Mouse (Mus musculus) inflammation-experienced regulatory T-cells, adult 16 weeks (primary cell): ENCODE data around the gene Jak2. TPM values are rescaled to one million over a fixed set of nuclear protein-coding genes. Genes with fewer than 3 reads are reported as not detected.

ENCODE experiments used
- polyA plus RNA-seq: library from polyadenylated mRNA; unstranded; fragments of 100-300 nt; shearing (Covaris generic); gene quantifications from one replicate; pipeline ENCODE4 v1.2.1, GENCODE M21; 2017

Gene Jak2
- polyA plus RNA-seq, result 10.5 TPM

GRCm38 (mm10) chr19:29251191-29251957, at the start of gene Jak2:
Gene Jak2, plus strand, starts transcription at chr19:29251828.

GRCm38 (mm10) chr19:29325053-29325851, 73.6 kb downstream of the Jak2 start, which contains the start of gene Insl6:
Gene Insl6, minus strand, starts transcription at chr19:29325356.

GRCm38 (mm10) chr19:29334068-29334745, 82.6 kb downstream of the Jak2 start, which contains the start of gene Rln1:
Gene Rln1, minus strand, starts transcription at chr19:29334670.

Other genes starting within 250 kb of the Jak2 start
- 24.1 TPM for gene Ak3, start 203.9 kb upstream of the Jak2 start, polyA plus RNA-seq
- 64.3 TPM for gene Rcl1, start 150.5 kb upstream of the Jak2 start, polyA plus RNA-seq
- gene Insl6, start 73.5 kb downstream of the Jak2 start, polyA plus RNA-seq, result 24.9 TPM
- gene Rln1, start 82.8 kb downstream of the Jak2 start, polyA plus RNA-seq, result not detected
- 299 TPM for gene Plgrkt, start 115.6 kb downstream of the Jak2 start, polyA plus RNA-seq
- gene Cd274, start 115.6 kb downstream of the Jak2 start, polyA plus RNA-seq, result 61.8 TPM
- gene Pdcd1lg2, start 159.1 kb downstream of the Jak2 start, polyA plus RNA-seq, result 21.1 TPM